Mouse (Mus musculus) kidney, embryonic 16.5 days (tissue): ENCODE results near the gene Dexi. TPM values are rescaled to one million over a fixed set of nuclear protein-coding genes. Genes with fewer than 3 reads are reported as not detected.
A peak's percentile ranks its signal among the peaks of the same experiment; 100 is the strongest.

Experiments
- ATAC-seq: fragments of 200-750 bp; cut with Nextera tagmentation; 2 replicates; pipeline ENCODE4 v1.8.0; 2017; ENCODE audit warnings: moderate TSS enrichment; ENCODE audit not compliant: low FRiP score, low TSS enrichment
- H3K27ac ChIP-seq: fragments of 300-500 bp; sonication (generic); 2 replicates; pipeline ENCODE4 v1.5.1; 2014; ENCODE audit warnings: low read length
- H3K27me3 ChIP-seq: fragments of 300-500 bp; sonication (generic); 2 replicates; pipeline ENCODE4 v1.6.1; 2014; ENCODE audit warnings: low read length, control low read depth, mixed read lengths; ENCODE audit not compliant: insufficient read depth
- H3K36me3 ChIP-seq: fragments of 300-500 bp; sonication (generic); 2 replicates; pipeline ENCODE4 v1.6.1; 2014; ENCODE audit warnings: low read length, control low read depth, mixed read lengths; ENCODE audit not compliant: insufficient read depth
- H3K4me1 ChIP-seq: fragments of 300-500 bp; sonication (generic); 2 replicates; pipeline ENCODE4 v1.6.1; 2014; ENCODE audit warnings: low read length, control low read depth, mixed read lengths; ENCODE audit not compliant: insufficient read depth
- H3K4me2 ChIP-seq: fragments of 300-500 bp; sonication (generic); replicated peaks from 2 replicates; pipeline ENCODE4 v1.6.1; 2014; ENCODE audit warnings: low read depth, low read length
- H3K4me3 ChIP-seq: fragments of 300-500 bp; sonication (generic); 2 replicates; pipeline ENCODE4 v1.5.1; 2014; ENCODE audit warnings: mild to moderate bottlenecking, low read length
- H3K9ac ChIP-seq: fragments of 300-500 bp; sonication (generic); replicated peaks from 2 replicates; pipeline ENCODE4 v1.6.1; 2014; ENCODE audit warnings: low read length
- H3K9me3 ChIP-seq: fragments of 300-500 bp; sonication (generic); 2 replicates; pipeline ENCODE4 v1.6.1; 2016; ENCODE audit warnings: low read length, control low read depth
- WGBS: fragments of 180-500 bp; shearing (Covaris S2); extraction: QIAGEN DNeasy Blood & Tissue Kit; methylation state at CpG from one replicate; pipeline ENCODE4 v1.1.7; 2014; 5-methylcytosine and 5-hydroxymethylcytosine counted together
- polyA plus RNA-seq: library from polyadenylated mRNA; unstranded; fragments of >200 nt; fragmentation: Nextera tagmentation; extraction: Ambion mirVana; gene quantifications from 2 replicates; pipeline ENCODE4 v1.2.1, GENCODE M21; 2015

The Dexi gene
- polyA plus RNA-seq, result 7.1 and 14.1 TPM in 2 replicates

DNA sequence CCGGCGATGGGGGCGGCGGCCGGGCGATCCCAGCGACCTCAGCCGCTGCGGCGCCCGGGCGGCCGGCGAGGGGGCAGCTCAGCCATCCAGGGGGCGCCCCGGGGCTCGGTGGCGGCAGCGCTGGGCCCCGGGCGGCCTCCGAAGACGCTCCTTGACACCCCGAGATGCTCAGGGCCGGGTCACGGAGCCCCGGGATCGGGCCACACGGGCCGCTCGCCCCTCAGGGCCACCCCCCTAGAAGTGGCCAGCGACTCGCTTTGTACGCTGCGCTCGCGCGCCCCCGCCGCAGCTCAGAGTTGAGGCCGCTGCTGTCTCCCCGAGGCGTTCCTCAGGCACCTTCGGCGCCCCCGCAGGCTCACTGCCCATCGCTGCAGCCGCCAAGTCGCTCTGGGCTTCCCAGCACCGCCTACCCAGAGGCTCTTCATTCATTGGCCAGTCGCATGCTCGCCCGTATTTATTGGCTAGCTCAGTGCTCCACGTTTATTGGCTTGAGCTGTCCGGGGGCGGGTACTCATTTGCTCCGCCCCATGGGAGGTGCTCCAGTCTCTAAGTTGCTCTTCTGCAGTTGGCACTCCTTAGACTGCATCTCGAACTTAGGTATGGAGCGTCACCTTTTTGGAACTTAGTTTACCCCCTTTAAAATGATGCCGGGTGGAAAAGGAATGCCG is at the start of gene Dexi:
Gene Dexi (minus strand): TSS at position 357 of the 668 bp plus-strand sequence.
- WGBS, result under 1% methylated on average over 54 of the region's 61 CpGs
- Histone ChIP-seq H3K9ac (peak within 1 kb of the TSS; percentile 92), H3K36me3 (no peaks in the 10 kb centered on the region), H3K27me3 (no peaks in the 10 kb centered on the region), H3K4me3 (peak within 1 kb of the TSS; percentile 83), H3K4me2 (peak within 1 kb of the TSS; percentile 95), H3K4me1 (peaks cover 53% of the 10 kb centered on the region), H3K27ac (peak within 1 kb of the TSS; percentile 82), H3K9me3 (no peaks in the 10 kb centered on the region)
- peak; percentile 96 for ATAC-seq

DNA sequence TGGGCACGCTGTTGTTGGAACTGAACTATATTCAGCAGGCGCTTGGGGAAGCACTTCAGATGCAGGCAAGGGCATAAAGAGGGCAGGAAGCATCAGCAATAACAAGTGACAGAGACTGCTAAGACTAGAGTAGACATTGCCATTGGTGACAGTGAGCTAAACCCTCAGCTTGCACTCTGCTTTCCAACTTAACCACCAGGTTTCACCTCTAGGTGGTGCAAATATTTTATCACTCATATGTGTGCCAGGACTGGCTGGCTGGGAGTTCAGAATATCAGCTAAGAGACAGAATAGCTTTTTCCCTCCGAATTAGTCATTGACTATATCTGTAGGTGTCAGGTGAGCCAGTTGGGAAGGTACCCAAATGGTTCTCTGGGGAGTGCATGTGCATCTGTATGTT is 43.7 kb upstream of the Dexi start:
- ATAC-seq, result no peak
- peaks cover 3% of the 10 kb centered on the region; the same call in 1 of the 2 replicates for H3K36me3 ChIP-seq
- H3K27me3 ChIP-seq, result no peaks in the 10 kb centered on the region
- no peak overlapping the region for H3K9ac ChIP-seq
- no peaks in the 10 kb centered on the region for H3K9me3 ChIP-seq
- H3K27ac ChIP-seq, result no peak overlapping the region
- H3K4me2 ChIP-seq, result no peak overlapping the region
- WGBS, result 91% methylated on average over 3 of the region's 3 CpGs
- no peak overlapping the region for H3K4me3 ChIP-seq
- 0 out of 2 replicates have a peak, but pooled peaks cover 5% of the 10 kb centered on the region for H3K4me1 ChIP-seq

DNA sequence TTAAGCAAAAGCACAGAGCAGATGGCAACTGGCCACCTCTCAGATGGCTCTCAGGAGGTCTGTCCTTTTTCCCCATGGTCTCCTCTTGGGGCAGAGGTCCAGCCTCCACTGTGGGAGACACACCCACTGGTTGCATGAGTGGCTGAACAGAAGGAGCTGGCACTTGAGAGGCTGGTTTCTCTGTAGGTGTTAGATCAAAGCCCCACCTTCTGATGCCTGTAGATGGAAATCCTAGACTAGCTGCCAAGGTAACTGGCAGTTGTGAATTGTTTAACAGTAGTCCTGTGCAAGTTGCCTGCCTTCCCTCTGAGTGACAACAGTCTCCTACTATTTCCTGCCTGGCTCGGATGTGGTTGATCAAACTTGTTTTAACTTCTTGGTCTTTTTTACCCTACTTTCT is 42.3 kb upstream of the Dexi start:
- H3K36me3 ChIP-seq, result peaks cover 12% of the 10 kb centered on the region
- WGBS, result 48% methylated on average over 1 of the region's 1 CpGs

GRCm38 (mm10) chr16:10581234-10581898 is 38.5 kb upstream of the Dexi start:
- WGBS, result 84% methylated on average over 2 of the region's 2 CpGs
- Histone ChIP-seq H3K36me3 (peaks cover 23% of the 10 kb centered on the region), H3K4me3 (no peak overlapping the region), H3K4me2 (no peak overlapping the region), H3K27me3 (no peaks in the 10 kb centered on the region), H3K27ac (no peak overlapping the region), H3K9me3 (no peaks in the 10 kb centered on the region), H3K9ac (no peak overlapping the region), H3K4me1 (0 out of 2 replicates have a peak, but pooled peaks cover 3% of the 10 kb centered on the region)
- no peak for ATAC-seq

More for the DNA sequence above, 42.3 kb upstream of the Dexi start:
- H3K4me3 ChIP-seq, result no peak overlapping the region
- no peaks in the 10 kb centered on the region for H3K27me3 ChIP-seq
- 0 out of 2 replicates have a peak, but pooled peaks cover 5% of the 10 kb centered on the region for H3K4me1 ChIP-seq
- 0 out of 2 replicates have a peak, but pooled peaks have one; percentile 49 for ATAC-seq
- H3K27ac ChIP-seq, result peak overlapping the region; percentile 21; the same call in 1 of the 2 replicates
- no peak overlapping the region for H3K9ac ChIP-seq
- no peak overlapping the region for H3K4me2 ChIP-seq
- no peaks in the 10 kb centered on the region for H3K9me3 ChIP-seq

GRCm38 (mm10) chr16:10578376-10578775 is 35.5 kb upstream of the Dexi start:
- H3K9ac ChIP-seq, result no peak overlapping the region
- H3K9me3 ChIP-seq, result no peaks in the 10 kb centered on the region
- no peaks in the 10 kb centered on the region for H3K4me1 ChIP-seq
- no peaks in the 10 kb centered on the region for H3K27me3 ChIP-seq
- no peak overlapping the region for H3K4me3 ChIP-seq
- WGBS, result 77% methylated on average over 1 of the region's 1 CpGs
- no peak overlapping the region for H3K4me2 ChIP-seq
- H3K36me3 ChIP-seq, result peaks cover 33% of the 10 kb centered on the region
- H3K27ac ChIP-seq, result no peak overlapping the region
- ATAC-seq, result no peak

- H3K4me1 ChIP-seq, result no peaks in the 10 kb centered on the region
- WGBS, result 71% methylated on average over 5 of the region's 5 CpGs
Measured at GRCm38 (mm10) chr16:10577548-10577947, 34.7 kb upstream of the Dexi start.

GRCm38 (mm10) chr16:10575915-10576314 is 33.1 kb upstream of the Dexi start:
- H3K9ac ChIP-seq, result no peak overlapping the region
- WGBS, result 91% methylated on average over 4 of the region's 4 CpGs
- no peak overlapping the region for H3K4me3 ChIP-seq
- no peak overlapping the region for H3K4me2 ChIP-seq
- H3K9me3 ChIP-seq, result no peaks in the 10 kb centered on the region
- no peak for ATAC-seq
- peaks cover 26% of the 10 kb centered on the region for H3K36me3 ChIP-seq
- no peak overlapping the region for H3K27ac ChIP-seq
- H3K4me1 ChIP-seq, result no peaks in the 10 kb centered on the region
- H3K27me3 ChIP-seq, result no peaks in the 10 kb centered on the region

More at GRCm38 (mm10) chr16:10577548-10577947, 34.7 kb upstream of the Dexi start:
- Histone ChIP-seq H3K4me2 (no peak overlapping the region), H3K9ac (no peak overlapping the region), H3K27me3 (no peaks in the 10 kb centered on the region), H3K36me3 (peaks cover 31% of the 10 kb centered on the region), H3K9me3 (no peaks in the 10 kb centered on the region), H3K4me3 (no peak overlapping the region), H3K27ac (no peak overlapping the region)
- no peak for ATAC-seq

GRCm38 (mm10) chr16:10574936-10575335 is 32.1 kb upstream of the Dexi start:
- H3K4me2 ChIP-seq, result no peak overlapping the region
- WGBS, result 79% methylated on average over 2 of the region's 2 CpGs

GRCm38 (mm10) chr16:10571820-10572219 is 29.0 kb upstream of the Dexi start:
- H3K27me3 ChIP-seq, result no peaks in the 10 kb centered on the region
- no peaks in the 10 kb centered on the region for H3K4me1 ChIP-seq
- H3K9ac ChIP-seq, result no peak overlapping the region
- no peaks in the 10 kb centered on the region for H3K9me3 ChIP-seq
- no peak overlapping the region for H3K4me2 ChIP-seq
- H3K4me3 ChIP-seq, result no peak overlapping the region
- ATAC-seq, result no peak
- WGBS, result 57% methylated on average over 2 of the region's 2 CpGs
- H3K27ac ChIP-seq, result no peak overlapping the region
- H3K36me3 ChIP-seq, result peaks cover 20% of the 10 kb centered on the region

More at GRCm38 (mm10) chr16:10574936-10575335, 32.1 kb upstream of the Dexi start:
- no peaks in the 10 kb centered on the region for H3K9me3 ChIP-seq
- H3K27me3 ChIP-seq, result no peaks in the 10 kb centered on the region
- peaks cover 25% of the 10 kb centered on the region for H3K36me3 ChIP-seq
- no peaks in the 10 kb centered on the region for H3K4me1 ChIP-seq
- H3K9ac ChIP-seq, result no peak overlapping the region
- H3K27ac ChIP-seq, result no peak overlapping the region
- ATAC-seq, result no peak
- H3K4me3 ChIP-seq, result no peak overlapping the region

GRCm38 (mm10) chr16:10570708-10571107 is 27.9 kb upstream of the Dexi start:
- Histone ChIP-seq H3K9ac (no peak overlapping the region), H3K27me3 (no peaks in the 10 kb centered on the region), H3K36me3 (peaks cover 15% of the 10 kb centered on the region), H3K4me1 (no peaks in the 10 kb centered on the region), H3K4me3 (no peak overlapping the region), H3K4me2 (no peak overlapping the region), H3K9me3 (no peaks in the 10 kb centered on the region), H3K27ac (no peak overlapping the region)
- 79% methylated on average over 1 of the region's 1 CpGs for WGBS
- no peak for ATAC-seq
